Mouse (Mus musculus): ENCODE data around the gene Nop56. TPM values are rescaled to one million over a fixed set of nuclear protein-coding genes. Genes with fewer than 3 reads are reported as not detected.

The Nop56 gene
- total RNA-seq, 2 experiments from 2014 or later, result 104 to 138 TPM

DNA sequence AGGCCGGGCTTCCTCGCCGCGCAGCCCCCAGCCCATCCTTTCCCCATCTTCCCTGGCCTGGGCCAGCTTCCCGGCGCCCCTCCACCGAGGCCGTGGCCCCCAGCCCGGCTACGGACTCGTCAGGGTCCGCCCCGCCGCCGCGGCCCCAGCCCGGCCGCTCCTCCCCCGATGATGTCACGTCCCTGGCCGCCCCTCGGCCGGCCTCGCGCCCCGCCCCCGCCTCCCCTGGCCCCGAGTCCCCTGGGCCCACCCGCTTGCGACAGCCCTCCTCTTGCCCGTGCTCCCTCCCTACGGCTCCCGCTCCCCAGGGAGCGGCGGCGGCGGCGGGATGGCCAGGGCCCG, 20.7 kb downstream of the Nop56 start, which contains the start of gene Ebf4:
Gene Ebf4 (plus strand): TSS at position 234 of the 342 bp plus-strand sequence.
- no peak for ATAC-seq (ENCODE audit: poor library complexity, severe bottlenecking)

DNA sequence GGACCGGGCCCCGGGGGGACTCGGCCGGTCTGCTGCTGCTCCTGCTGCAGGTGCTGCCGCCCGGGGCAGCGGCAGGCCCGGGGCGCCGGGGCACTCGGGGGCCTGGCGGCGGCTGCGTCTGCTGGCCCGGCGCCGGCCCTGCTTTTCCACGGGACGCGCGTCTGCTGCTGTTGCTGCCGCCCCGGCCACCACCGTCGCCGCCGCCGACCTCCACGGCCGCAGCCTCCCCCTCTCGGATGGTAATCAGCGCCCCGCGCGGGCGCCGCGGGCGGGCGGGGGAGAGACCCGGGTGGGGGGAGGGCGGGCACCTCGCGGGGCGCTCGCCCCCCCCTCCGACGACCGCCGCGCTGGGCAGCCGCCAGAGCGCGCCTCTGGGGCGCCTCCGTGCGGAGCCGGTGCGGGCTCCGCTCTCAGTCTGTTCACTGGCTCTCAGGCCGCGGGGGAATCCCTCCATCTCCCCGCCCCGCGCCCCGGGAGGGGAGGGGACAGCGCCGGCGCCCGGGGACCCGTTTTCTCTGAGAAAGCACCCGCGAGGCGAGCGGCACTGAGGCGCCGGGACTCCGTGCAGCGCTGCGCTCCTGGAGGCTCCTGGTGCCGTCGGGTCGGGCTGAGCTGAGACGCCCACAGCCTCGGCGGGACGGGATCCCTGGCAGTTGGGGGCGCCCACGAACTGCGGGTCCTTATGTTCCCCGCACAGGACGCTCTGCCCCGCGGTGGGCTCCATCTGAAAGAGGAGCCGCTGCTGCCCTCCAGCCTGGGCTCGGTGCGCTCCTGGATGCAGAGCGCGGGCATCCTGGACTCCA, 21.3 kb downstream of the Nop56 start:
- no peak for ATAC-seq (ENCODE audit: poor library complexity, severe bottlenecking)

DNA sequence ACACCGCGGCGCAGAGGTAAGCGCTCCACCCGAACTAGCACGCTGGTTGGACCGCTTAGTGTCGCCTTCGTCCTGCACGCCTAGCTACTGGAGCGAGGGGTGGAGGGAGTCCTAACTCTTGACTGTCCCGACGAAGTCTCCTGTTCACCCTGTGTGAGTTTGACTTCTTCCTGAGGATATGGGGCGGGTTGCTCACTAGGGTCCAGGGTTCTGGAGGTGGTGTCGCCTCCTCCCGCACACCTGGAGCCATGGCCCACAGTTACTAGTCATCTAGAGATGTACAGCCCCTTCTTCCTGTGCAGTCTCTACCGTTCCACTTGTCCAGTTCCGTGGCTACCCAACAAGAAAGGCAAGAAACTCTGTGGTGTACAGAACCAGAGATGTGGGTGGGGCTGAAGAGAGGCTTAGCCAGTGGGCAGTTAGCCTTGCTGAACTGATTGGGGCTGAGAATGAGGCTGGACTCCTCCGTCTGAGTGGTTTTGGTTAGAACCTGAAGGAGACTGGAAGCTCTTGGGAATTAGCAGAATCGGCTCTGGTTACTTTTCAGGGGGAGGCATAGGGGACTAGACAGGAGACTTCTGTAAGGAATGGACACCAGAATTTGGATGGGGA, 22.0 kb downstream of the Nop56 start:
- no peak for ATAC-seq (ENCODE audit: poor library complexity, severe bottlenecking)

DNA sequence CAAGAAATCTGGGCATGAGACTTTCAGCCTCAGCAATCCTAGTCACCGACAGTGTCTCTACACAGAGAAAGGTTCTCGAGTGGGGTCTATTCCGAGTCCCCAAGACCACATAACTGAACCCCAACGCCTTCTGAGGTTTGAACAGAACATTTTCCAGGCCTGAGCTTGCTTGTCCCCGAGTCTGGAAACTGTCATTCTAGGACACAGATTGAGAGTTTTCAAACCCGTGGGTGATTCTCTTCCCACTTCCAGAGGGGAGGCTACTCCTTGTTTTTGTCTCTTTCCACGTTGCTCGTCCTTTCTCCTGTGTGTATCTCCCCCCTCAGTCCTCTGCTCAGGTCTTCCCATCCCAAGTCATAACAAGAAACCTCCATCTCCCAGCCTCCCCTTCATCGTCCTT, 23.4 kb downstream of the Nop56 start:
- no peak for ATAC-seq (ENCODE audit: poor library complexity, severe bottlenecking)

DNA sequence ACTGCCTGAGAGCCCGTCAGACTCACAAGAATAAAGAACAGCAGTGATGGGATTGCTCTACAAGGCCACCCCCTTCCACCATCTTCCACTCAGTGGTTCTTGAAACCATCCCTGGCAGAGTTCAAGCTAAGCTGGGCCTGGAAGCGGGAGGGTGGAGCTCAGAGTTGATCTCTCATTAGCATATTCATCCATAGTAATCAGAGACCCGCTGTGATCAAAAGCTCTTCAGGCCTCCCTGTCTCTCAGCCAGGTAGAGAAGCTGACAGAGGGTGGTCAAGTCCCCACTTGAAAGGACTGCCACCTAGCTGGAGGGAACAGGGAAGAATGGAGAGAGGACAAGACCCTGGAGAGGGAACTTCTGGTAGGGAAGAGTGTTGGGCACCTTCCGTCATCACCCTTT, 28.8 kb downstream of the Nop56 start:
- no peak for ATAC-seq (ENCODE audit: poor library complexity, severe bottlenecking)

DNA sequence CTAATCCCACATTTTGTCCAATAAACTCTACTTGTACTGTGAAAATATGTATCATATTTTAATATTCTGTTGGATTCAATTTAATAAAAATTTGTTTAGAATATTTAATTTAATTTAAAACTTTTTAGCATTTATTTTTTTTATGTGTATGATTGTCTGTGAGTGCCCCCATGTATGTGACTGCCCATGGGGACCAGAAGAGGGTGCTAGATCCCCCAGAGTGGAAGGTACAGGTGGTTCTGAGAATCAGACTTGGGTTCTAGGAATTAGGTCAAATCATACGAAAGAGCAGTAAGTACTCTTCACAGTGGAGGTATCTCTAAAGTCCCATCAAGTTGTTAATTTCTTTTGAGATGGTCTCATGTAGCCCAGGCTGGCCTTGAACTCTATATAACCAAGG, 52.8 kb downstream of the Nop56 start:
- no peak for ATAC-seq (ENCODE audit: poor library complexity, severe bottlenecking)

Other genes with a start within 250 kb of the Nop56 start
- gene Tgm6, start 162.0 kb upstream of the Nop56 start, total RNA-seq (2015), result not detected in 2 replicates
- not detected in 2 replicates for gene Tgm6, start 162.0 kb upstream of the Nop56 start, total RNA-seq (2017)
- gene Snrpb, start 95.0 kb upstream of the Nop56 start, total RNA-seq (2015), result 226 and 247 TPM in 2 replicates
- 154 and 191 TPM in 2 replicates for gene Snrpb, start 95.0 kb upstream of the Nop56 start, total RNA-seq (2017)
- gene Tmc2, start 79.2 kb upstream of the Nop56 start, total RNA-seq (2015), result not detected in 2 replicates
- not detected in 2 replicates for gene Tmc2, start 79.2 kb upstream of the Nop56 start, total RNA-seq (2017)
- 132 and 136 TPM in 2 replicates for gene Idh3b, start 10.1 kb downstream of the Nop56 start, total RNA-seq (2015)
- 85.6 and 92.9 TPM in 2 replicates for gene Idh3b, start 10.1 kb downstream of the Nop56 start, total RNA-seq (2017)
- gene Ebf4, start 20.7 kb downstream of the Nop56 start, total RNA-seq (2015), result not detected in 2 replicates
- not detected in 2 replicates for gene Ebf4, start 20.7 kb downstream of the Nop56 start, total RNA-seq (2017)
- gene Cpxm1, start 123.1 kb downstream of the Nop56 start, total RNA-seq (2015), result 0.18 and 0.25 TPM in 2 replicates
- 0.37 and 0.53 TPM in 2 replicates for gene Cpxm1, start 123.1 kb downstream of the Nop56 start, total RNA-seq (2017)
- not detected in 2 replicates for gene Gm28372, start 130.8 kb downstream of the Nop56 start, total RNA-seq (2015)
- not detected in 2 replicates for gene Gm28372, start 130.8 kb downstream of the Nop56 start, total RNA-seq (2017)
- gene 1700020A23Rik, start 130.8 kb downstream of the Nop56 start, total RNA-seq (2015), result not detected in 2 replicates
- gene 1700020A23Rik, start 130.8 kb downstream of the Nop56 start, total RNA-seq (2017), result not detected in 2 replicates
- not detected in 2 replicates for gene Tmem239, start 132.0 kb downstream of the Nop56 start, total RNA-seq (2015)
- gene Tmem239, start 132.0 kb downstream of the Nop56 start, total RNA-seq (2017), result not detected in 2 replicates
- 74.6 and 102 TPM in 2 replicates for gene Vps16, start 149.9 kb downstream of the Nop56 start, total RNA-seq (2015)
- 96.7 and 99.6 TPM in 2 replicates for gene Vps16, start 149.9 kb downstream of the Nop56 start, total RNA-seq (2017)
- 6.1 and 6.7 TPM in 2 replicates for gene Pced1a, start 150.3 kb downstream of the Nop56 start, total RNA-seq (2015)
- 12.2 and 14.1 TPM in 2 replicates for gene Pced1a, start 150.3 kb downstream of the Nop56 start, total RNA-seq (2017)
- gene Ptpra, start 175.8 kb downstream of the Nop56 start, total RNA-seq (2015), result 59.3 and 60.3 TPM in 2 replicates
- 163 and 173 TPM in 2 replicates for gene Ptpra, start 175.8 kb downstream of the Nop56 start, total RNA-seq (2017)